Mouse (Mus musculus) embryo, embryonic 9.5 days (tissue): Measurements from ENCODE around the gene Foxg1.

Experiments used
- DNase-seq: peaks from one replicate; pipeline ENCODE4 v3.0.0-alpha.2; 2017; ENCODE audit errors: extremely low spot score

Foxg1 gene

GRCm38 (mm10) chr12:49409833-49410232 is 27.4 kb downstream of the Foxg1 start:
- no peak for DNase-seq

GRCm38 (mm10) chr12:49417963-49418362 is 35.5 kb downstream of the Foxg1 start:
- no peak for DNase-seq
